Mouse (Mus musculus): ENCODE measurements around the gene Aph1b.

GRCm38 (mm10) chr9:66736016-66736415 lies 59.3 kb downstream of the Aph1b start:
- TF ChIP-seq CTCF (IDR thresholded peaks at IDR 0.05; ENCODE audit: borderline replicate concordance, extremely low read depth, insufficient read depth, insufficient read length) (no peak), POLR2A (IDR thresholded peaks at IDR 0.05; ENCODE audit: borderline replicate concordance, extremely low read depth, insufficient read depth, insufficient read length, poor library complexity, severe bottlenecking) (no peak)

Measured in brain, embryonic 14.5 days (tissue).